Mouse (Mus musculus) adrenal gland, adult 8-10 months (tissue): ENCODE data around the gene Zbtb39. TPM values are rescaled to one million over a fixed set of nuclear protein-coding genes. Genes with fewer than 3 reads are reported as not detected.

ENCODE experiments used
- DNase-seq: peaks from one replicate; pipeline ENCODE4 v3.0.0; 2022
- total RNA-seq, 4 experiments: library from RNA; stranded (reverse); gene quantifications; 2 replicates each; pipeline ENCODE4 v1.2.4; 2022

The Zbtb39 gene
- 10 to 100 TPM; 11.9 to 20.9 (median 15.8) TPM for total RNA-seq

DNA sequence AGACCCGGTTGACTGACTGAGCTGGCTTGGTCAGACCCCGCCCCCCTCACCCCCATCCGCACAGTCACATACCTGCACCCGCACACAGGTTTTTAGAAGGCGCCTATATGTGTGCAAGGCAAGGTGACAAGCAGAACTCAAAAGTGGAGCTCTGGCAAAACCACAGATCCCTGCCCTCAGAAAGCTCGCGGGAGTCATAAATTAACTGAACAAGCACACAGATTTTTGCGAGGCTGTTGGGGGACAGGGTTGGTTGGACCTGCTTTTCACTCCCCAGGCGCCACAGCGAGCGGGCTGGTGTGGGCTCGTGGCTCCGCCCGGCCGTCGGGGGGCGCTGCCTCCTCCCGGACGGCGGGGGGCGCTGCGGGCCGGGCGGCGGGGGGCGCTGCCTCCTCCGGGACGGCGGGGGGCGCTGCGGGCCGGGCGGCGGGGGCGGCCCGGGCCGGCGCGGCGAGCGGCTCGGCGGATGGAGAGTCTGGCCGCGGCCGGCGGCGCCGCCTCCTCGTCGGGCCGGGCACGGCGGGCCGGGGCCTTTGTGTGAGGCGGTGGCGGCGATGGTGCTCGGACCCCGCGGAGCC, at the start of gene Zbtb39:
Gene Zbtb39 (plus strand): TSS at position 456 of the 578 bp plus-strand sequence.
- peak; percentile 68 for DNase-seq

DNA sequence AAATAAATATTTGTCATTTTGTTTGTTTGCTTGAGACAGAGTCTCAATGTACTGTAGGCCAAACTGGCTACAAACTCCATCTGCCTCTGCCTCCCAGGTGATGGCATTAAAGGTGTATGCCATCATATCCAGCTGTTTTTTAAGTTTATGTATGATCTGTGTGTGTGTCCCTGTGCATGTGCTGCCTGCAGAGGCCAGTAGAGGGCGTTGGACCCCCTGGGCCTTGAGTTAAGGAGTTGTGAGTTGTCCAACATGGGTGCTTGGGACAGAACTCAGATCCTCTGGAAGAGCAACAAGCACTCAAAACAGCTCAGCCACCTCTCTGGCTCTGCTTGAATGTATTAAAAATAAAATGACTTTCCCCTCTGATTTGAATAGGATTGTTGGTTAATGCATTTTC, 48.3 kb upstream of the Zbtb39 start:
- no peak for DNase-seq

DNA sequence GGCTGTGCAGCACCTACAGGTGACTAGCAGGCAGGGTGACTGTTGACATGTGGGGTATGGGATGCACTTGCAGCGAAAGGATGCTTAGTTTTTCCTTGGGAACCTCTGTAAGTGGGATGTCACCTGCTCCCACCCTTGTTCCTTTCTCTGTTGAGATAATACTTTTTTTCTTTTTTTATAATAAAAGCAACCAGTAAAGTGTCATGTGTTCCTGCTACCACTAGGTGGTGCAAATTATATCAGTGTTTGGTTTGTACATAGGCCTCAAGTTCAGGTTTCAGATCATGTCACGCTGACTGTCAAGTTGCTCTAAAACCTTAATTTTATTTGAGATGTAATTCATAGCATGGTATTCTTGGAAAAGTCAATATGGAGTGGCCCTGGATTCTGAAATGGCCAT, 44.7 kb upstream of the Zbtb39 start:
- no peak for DNase-seq

DNA sequence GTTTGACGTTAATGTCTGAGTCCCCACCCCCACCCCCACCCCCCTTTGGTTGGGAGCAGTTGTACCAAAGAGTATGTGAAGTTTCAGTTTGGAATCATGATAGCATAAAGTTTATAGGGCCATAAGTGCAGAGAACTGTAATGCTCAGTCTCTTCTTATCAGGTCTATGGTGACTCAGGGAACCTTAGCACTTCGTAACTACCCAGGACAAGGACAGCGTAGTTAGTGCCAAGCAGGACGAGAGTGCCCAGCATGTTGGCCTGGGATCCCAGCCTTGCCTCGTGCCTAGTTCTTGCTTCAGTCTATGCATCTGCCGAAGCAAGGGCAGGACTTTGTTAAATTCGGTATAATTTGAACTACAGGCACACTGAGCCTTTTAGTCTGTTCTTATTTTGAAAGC, 43.6 kb upstream of the Zbtb39 start:
- peak; percentile 66 for DNase-seq

DNA sequence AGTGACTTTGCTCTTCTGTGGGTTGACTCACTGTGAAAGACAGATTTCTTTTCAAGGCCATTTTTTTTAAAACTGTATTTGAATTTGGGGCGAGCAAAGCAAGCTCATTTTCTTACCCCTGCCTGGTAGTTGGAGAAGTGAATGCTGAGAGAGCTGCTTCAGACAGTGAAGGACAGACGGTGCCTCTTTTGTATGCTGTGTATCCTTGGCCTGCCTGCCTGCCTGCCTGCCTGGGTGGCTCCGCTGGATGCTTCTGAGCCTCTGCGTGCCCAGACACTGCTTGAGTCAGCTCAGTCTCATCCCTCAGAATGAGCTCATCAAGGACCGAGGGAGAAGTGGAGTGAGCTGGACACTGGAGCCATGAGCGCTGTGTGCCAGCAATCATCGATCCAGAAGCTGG, 40.4 kb upstream of the Zbtb39 start:
- peak; percentile 82 for DNase-seq

DNA sequence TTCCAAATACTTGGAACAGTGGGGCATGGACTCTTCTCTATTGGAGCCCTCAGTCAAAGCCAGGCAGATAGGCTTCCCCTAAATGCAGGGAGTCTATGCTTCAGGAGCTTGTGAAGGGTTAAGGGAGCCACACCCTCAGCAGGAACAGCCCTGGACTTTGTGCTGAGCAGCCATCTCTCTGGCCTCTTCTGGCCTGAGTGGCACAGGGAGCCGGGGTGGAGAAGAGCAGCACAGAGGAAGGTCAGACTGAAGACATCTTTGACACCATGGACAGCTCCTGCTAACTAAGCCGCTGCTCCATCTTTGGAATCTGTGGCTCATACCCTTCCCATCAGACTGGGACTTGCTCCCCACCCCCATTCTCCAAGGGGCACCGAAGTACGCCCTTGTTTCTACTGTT, 36.0 kb upstream of the Zbtb39 start:
- DNase-seq = no peak

DNA sequence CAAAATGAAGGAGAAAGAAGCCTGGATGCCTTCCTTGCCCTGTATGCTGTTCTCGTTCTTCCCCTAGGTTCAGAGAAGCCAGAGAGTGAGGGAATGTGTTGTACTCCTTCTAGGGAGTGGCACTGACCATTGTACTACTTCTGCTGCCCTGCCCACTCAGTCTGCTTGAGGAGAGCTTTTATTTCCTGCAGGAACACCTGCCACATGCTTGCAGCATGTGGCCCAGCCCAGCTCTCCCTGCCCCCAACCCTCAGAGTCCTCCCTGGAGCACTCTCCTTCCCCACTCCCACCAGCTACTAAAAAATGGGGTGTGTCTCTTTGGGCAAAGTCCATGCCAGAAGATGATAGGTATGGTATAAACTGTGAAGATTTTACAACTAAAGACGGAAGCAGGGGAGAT, 35.0 kb upstream of the Zbtb39 start:
- no peak for DNase-seq

DNA sequence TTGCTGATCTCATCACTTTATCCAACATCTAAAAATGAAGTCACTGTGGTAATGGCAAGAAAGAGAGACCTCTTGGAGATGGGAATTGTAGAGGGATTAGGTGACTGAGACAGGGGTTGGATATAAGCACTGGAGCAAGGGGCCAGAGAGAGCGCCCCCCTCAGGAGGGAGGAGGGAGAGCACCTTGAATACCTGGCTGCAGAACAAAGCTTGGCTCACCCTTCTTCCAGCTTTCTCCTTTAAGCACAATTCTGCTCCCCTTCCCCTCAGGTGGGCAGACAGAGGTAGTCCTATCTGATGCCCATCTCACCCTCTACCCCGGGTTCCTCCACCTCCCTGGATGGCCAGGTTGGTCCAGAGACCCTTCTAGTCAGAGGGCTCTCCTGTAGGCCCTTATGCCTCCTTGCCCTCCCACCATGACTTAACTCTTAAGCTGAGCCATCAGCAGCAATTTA, 34.5 kb upstream of the Zbtb39 start, which contains the start of gene Myo1a:
Gene Myo1a (plus strand): TSS at position 405 of the 455 bp plus-strand sequence.
- DNase-seq = no peak

DNA sequence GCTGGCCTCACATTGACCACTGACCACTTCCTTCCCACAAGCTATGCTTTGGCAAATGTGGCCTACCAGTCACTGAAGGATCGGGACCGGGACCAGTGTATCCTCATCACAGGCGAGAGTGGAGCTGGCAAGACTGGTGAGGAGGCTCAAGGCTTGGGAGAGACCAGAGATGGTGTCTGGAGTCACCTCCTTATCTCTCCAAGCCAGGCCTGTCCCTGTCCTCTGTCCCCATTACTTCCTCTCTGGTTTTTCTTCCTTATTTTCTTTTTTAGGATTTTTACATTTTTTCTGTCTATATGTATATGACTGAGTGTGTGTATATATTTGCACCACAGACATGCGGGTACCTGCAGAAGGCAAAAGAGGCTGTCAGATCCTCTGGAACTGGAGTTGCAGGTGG, 33.6 kb upstream of the Zbtb39 start:
- DNase-seq = no peak

DNA sequence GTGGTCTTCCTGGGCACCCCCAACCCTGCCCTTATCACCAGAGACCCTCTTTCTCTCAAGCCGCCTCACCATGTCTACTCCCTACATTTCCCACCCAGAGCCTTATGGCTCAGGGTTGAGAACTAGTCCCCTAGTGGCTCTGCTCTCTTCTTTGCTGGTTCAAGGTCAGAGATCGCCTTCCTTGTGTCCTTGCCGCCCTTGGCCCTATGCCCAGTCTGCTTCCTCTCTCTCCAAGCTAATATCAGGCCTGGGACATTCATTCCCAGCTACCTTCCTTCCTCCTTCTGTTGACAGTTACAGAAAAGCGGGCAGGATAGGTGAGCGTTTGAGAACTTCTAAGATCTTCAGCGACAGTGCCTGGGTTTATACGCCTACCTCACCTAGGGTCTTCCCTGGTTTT, 31.6 kb upstream of the Zbtb39 start:
- DNase-seq = peak; percentile 69

DNA sequence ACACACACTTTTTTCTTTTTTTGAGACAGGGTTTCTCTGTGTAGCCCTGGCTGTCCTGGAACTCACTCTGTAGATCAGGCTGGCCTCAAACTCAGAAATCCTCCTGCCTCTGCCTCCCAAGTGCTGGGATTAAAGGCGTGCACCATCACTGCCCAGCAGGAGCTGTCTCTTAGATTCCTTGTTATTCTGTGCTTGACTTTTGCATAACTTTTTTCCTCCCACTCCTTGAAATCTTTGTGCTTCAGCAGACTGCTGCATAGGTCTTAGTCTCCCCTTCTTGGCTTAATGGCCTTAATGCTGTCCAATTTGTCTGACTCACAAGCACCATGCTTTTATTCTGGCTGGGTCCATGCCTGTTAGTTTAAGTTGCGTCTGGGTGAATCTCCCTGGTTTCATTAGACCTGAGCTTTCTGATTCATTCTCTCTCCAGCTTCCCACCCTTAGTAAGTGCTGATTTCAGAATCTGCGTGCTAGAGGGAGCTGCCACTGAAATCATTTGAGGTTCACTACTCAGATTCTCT, 30.4 kb upstream of the Zbtb39 start:
- no peak for DNase-seq

DNA sequence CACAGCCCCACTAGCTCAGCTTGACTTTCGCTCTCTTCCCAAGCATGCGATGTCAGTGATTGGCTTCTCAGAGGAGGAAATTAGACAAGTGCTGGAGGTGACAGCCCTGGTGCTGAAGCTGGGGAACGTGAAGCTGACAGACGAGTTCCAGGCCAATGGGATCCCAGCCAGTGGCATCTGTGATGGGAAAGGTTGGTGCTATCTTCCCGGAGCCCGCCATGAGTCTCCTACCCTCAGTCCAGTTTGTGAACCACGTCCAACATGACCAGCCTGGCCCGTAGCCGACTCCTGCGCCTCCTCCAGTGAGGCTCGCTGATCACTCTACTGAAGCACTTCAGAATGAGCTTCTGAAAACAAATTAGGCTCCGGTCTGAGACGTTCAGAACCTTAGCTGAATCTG, 29.0 kb upstream of the Zbtb39 start:
- no peak for DNase-seq

DNA sequence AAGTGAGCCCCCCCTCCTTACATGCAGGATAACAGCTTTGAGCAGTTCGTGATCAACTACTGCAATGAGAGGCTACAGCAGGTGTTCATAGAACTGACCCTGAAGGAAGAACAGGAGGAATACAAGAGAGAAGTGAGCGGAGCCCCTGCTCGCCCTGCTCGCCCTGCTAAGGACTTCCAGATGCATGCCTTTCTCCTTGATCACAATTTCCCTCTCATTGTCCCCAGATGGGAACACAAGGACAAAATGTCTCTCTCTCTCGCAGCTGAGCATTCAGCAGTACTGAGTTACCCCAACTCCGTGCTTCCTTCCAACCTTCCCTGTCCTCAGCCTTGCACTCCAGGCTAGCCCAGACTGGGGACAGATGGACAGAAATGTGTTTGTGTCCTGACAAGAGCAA, 26.6 kb upstream of the Zbtb39 start:
- DNase-seq = no peak

DNA sequence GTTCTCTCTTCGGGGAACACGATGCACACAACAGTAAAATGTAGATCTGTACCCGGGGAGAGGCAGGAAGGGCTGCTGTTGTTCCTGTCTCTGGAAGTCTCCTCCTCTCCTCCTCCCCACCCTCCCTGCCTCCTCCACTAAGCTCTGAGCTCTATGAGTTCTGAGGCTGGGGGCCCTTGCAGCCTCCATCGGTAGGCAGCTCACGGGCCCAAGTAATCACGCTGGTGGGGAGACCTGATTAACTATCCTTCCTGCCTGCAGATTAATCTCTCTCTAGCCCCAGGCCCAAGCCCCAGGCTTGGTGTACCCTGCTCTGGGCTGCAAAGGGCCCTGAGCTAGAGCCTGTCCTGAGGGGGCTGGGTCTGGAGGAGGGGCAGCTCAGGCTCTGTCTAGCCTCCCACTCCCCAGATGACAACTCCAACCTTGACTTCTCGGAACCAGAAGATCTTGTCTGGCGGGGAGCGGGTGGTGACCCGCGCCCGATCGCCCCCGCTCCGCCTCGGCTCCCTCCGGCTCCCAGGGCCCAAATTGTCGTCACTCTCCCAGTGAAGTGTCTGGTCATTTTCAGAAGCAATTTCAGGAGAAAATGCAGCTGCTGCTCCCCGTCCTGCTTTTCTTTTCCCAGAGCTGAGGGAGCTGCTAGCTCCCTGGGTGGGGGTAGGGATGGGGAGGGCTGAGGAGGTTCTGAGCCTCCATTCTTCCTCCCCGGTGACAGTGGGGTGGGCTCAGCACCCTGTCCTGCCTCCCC, 17.5 kb upstream of the Zbtb39 start:
- no peak for DNase-seq

DNA sequence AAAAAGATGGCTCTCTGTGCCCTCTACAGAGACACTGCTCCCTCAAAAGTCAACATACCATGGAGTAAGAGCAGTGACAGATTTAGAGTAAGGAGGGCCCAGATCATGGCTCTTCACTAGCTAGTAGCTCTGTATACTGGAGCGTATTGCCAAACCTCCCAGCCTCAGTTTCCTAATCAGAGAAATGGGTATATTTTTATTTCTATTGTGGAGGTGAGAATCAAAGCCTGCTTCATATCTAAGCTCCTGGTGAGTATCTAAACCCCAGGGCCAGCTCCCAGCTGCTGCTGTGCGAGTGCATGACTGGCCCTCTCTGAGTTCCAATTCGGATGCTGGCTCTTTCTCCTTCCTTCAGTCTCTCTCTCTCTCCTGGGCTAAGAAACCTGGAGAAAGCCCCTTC, 15.2 kb upstream of the Zbtb39 start, which contains the start of gene Tac2:
Gene Tac2 (plus strand): TSS at position 301 of the 400 bp plus-strand sequence.
- DNase-seq = no peak

DNA sequence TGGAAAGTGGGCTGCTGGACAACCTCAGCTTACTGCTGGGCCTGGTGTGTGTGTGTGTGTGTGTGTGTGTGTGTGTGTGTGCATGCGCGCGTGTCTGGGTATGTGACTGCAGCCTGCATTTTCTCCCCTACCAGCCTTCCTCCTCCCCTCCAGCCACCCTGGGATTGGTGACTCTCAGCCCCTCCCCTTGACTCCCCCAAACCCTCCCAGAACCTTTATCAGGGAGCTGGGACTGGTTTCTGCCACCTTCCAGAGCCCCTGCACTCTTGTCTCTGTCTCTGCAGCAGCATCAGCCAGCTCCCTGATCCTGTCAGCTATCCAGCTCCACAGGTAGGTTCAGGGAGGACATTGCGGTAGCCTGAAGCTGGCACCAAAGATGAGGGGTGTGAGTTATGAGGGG, 14.2 kb upstream of the Zbtb39 start:
- no peak for DNase-seq

DNA sequence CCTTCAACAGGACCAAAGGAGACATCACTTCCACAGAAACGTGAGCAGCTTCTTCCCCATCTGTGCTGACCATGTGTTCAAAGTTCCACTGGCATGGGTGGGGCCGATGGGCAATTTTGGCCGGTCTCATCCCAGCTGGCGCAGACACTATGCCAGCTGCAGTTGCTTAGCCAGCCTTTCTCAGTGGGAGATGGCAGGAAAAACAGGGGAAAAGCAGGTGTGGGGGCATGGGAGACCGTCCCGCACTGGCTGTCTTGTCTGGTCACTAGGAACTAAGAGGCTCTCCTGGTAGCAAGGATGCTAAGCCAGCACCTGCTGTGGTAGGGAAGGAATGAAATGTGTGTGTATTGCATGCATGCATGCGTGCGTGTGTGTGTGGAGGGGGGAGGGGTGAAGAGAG, 10.9 kb upstream of the Zbtb39 start:
- no peak for DNase-seq

DNA sequence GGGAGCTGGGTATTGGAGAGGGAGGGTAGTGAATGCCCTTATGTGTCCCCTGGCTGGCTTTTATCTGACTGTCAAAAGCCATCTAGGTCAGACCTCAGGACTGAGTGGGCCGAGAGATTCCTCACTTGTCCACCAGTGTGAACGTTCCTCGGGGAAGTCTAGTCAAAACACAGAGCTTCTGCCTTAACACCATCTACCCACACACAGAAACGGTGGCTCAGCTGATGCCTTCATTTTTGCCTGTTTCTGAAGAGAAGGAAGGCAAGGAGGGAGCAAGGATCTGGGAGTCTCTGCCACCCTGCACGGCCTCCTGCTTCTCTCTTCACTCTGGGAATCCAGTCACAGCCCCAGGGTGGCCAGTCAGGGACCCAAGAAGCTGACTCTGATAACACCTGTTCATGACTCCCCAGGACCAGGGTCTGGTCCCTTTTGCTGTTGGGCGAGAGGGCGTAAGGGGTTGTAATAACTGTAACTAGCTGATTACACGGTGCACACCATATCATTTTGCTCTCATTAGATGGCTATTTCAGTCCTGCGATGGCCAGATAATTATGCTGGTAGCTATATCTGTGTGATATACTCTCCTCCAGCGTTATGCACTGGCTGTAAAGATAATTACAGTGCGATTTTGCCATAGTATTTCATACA, 8.9 kb upstream of the Zbtb39 start:
- no peak for DNase-seq

DNA sequence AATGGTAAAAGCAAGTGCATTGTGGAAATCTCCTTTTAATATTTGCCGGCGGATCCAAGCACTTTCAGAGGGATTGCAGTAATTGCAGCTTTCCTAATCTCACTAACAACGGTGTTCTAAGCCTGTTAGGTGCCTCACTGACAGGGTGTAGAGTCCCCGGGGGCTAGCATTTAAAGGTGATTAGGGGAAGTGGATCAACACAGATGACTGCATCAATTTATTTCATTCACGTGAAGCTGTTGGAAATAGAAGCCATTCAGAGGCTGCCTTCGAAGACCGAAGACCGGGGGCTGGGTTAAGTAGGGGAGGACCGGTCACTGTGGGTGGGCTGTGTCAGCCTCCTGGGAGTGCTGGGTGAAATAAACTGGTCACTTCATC, 8.4 kb upstream of the Zbtb39 start:
- DNase-seq = no peak

DNA sequence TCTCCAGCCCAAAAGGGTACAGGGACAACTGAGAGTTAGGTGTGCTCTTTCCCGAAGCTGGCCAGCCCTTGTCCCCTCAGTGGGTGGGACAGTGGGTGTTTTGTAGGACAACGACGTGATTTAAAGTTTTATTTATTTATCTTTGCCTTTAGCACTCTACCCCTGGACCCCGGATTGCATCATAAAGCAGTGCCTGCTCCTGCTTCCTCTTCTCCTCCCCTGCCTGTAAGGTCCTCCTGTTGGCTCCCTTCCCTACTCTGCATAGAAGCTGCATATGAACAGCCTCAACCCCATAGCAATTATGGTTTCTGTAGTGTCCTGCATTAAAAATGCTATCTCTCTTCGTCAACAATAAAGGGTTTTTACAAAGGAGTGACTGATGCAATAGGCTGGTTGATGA, 7.9 kb upstream of the Zbtb39 start:
- no peak for DNase-seq

DNA sequence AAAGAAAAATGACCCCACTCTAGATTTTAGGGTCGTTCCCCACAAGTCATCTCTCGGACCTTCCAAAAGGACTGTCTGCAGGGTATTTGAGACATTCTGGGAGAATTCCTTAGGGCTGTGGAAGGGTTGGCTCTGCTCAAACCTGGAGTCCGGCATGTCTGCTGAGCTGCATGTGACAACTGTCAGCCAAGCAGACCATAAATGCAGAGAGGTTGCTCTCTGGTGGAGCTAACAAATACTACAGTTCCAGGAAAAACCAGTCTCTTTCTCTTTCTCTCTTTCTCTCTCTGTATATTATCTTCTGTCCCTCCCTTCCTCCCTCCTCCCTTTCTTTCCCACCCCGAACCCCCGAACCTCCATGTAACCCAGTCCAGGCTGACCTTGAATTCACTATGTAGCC, 4.9 kb upstream of the Zbtb39 start:
- DNase-seq = no peak

DNA sequence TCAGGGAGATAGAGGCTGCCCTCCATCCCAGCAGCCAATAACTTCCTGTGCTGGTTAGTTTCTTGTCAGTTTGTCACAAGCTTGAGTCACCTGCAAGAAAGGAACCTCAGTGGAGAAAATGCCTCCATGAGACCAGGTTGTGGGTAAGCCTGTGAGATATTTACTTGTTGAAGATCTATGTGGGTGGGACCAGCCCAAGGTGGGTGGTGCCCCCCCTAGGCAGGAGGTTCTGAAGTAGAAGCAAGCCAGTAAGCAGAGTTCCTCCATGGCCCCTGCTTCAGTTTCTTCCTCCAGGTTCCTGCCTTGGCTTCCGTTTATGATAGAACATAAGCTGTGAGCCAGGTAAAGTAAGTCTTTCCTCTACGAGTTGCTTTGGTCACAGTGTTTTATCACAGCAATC, 3.1 kb upstream of the Zbtb39 start:
- no peak for DNase-seq

DNA sequence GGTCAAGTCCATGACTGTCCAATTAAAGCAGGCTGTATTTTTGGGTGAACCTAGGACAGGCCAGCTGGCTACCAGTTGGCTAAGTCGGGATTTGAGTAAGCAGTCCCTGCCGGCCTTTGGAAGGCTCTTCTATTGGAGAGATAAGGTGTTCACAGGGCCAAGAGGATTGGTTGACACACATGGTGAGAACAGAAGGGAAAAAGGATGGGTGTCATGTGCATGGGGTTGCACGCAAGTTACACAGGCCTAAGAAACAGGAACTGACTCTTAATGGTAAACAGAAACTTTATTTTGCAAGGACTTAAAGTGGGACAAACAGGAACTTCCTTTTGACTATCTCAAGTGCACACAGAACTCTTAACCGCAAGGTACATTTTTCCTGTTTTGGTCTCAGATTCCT, 2.4 kb upstream of the Zbtb39 start:
- DNase-seq = no peak

DNA sequence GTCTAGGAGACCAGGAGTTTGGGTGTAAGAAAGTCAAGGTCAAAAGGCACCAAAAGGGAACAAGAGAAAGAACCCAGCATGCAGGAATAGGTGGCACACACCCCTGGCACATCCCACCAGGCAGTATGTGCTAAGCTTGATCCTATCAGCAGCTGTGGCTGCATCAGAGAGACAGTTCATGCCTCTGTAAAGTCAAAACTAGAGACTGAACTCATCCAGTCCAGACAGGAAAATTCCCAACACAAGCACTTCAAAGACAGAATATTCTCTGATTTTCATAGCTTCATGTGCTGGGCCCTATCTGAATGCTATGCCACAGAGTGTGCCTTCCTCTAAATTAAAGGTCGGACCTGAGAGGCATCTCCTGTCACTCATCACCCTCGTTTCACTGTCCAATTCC, 1.8 kb upstream of the Zbtb39 start:
- no peak for DNase-seq
